Mouse (Mus musculus) duodenum, adult 2 months (tissue): Measurements from ENCODE around the gene Olfr26. TPM values are rescaled to one million over a fixed set of nuclear protein-coding genes. Genes with fewer than 3 reads are reported as not detected.

Experiments used
- polyA plus RNA-seq: library from polyadenylated mRNA; depleted of rRNA; stranded (reverse); fragments of >200 nt; gene quantifications from 2 replicates; pipeline ENCODE4 v1.2.3, GENCODE M21; 2012; ENCODE audit warnings: low replicate concordance; rRNA removed

The Olfr26 gene
- polyA plus RNA-seq, result not detected in 2 replicates

DNA sequence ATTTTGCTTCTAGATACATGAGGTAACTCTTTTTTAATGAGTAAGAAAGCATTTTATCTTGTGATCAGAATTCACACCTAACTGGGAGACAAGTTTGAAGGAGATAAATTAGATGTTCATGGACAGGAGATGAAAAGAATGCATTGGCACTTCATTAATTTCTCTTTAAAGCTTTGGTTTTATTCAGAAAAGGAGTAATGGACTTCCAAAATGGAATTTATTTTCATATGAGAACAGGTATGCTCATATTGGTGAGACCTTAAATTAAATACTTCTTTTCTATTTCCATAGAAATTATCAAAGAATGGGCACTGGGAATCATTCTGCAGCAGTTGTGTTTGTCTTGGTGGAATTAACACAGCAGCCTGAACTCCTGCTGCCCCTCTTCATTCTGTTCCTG is at the start of gene Olfr26:
TSS of gene Olfr26 (plus strand) at position 301 of the 400 bp plus-strand sequence.

GRCm38 (mm10) chr9:38814314-38814713 is 40.5 kb upstream of the Olfr26 start, which contains the start of gene Olfr922:
Gene Olfr922, plus strand, starts transcription at chr9:38814614.

GRCm38 (mm10) chr9:38826245-38826644 is 28.6 kb upstream of the Olfr26 start, which contains the start of gene Olfr923:
Gene Olfr923, plus strand, starts transcription at chr9:38826545.

GRCm38 (mm10) chr9:38844149-38844548 is 10.7 kb upstream of the Olfr26 start, which contains the start of gene Olfr924:
Gene Olfr924, plus strand, starts transcription at chr9:38844449.

DNA sequence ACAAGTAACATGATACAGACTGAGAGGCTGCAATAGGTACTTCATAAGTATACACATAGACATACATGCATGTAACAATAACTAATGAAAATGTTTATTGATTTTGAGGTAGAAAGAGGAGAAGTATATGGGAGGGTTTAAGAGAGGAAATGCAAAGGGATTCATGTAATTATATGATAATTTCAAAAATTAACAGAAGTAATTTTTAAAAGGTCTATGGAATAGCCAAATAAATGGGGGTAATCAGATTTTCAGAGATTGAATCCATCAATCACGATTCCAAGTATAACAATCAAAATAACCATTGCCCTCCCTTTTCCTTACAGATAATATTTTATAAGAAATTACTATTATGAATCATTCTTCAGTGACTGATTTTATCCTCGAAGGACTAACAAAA is 22.0 kb downstream of the Olfr26 start, which contains the start of gene Olfr926:
TSS of gene Olfr926 (plus strand) at position 301 of the 400 bp plus-strand sequence.

Other genes starting within 250 kb of the Olfr26 start
- not detected in 2 replicates for gene Olfr914, start 250.0 kb upstream of the Olfr26 start, polyA plus RNA-seq
- gene Olfr916, start 195.2 kb upstream of the Olfr26 start, polyA plus RNA-seq, result not detected in 2 replicates
- not detected in 2 replicates for gene Olfr917, start 189.2 kb upstream of the Olfr26 start, polyA plus RNA-seq
- gene Olfr918, start 180.5 kb upstream of the Olfr26 start, polyA plus RNA-seq, result not detected in 2 replicates
- not detected in 2 replicates for gene Olfr919, start 151.4 kb upstream of the Olfr26 start, polyA plus RNA-seq
- gene Vwa5a, start 136.8 kb upstream of the Olfr26 start, polyA plus RNA-seq, result 3.4 and 4.1 TPM in 2 replicates
- 0.02 TPM in 1 of 2 replicates, not detected in the other for gene Olfr920, start 102.8 kb upstream of the Olfr26 start, polyA plus RNA-seq
- gene Olfr921, start 82.0 kb upstream of the Olfr26 start, polyA plus RNA-seq, result not detected in 2 replicates
- gene Olfr922, start 40.4 kb upstream of the Olfr26 start, polyA plus RNA-seq, result not detected in 2 replicates
- gene Olfr923, start 28.5 kb upstream of the Olfr26 start, polyA plus RNA-seq, result not detected in 2 replicates
- not detected in 2 replicates for gene Olfr924, start 10.6 kb upstream of the Olfr26 start, polyA plus RNA-seq
- not detected in 2 replicates for gene Olfr926, start 22.1 kb downstream of the Olfr26 start, polyA plus RNA-seq
- not detected in 2 replicates for gene Olfr930, start 74.7 kb downstream of the Olfr26 start, polyA plus RNA-seq
- not detected in 2 replicates for gene Olfr933, start 117.3 kb downstream of the Olfr26 start, polyA plus RNA-seq
- gene Olfr934, start 133.3 kb downstream of the Olfr26 start, polyA plus RNA-seq, result not detected in 2 replicates
- not detected in 2 replicates for gene Olfr935, start 144.6 kb downstream of the Olfr26 start, polyA plus RNA-seq
- not detected in 2 replicates for gene Olfr146, start 168.3 kb downstream of the Olfr26 start, polyA plus RNA-seq
- not detected in 2 replicates for gene Olfr937, start 209.9 kb downstream of the Olfr26 start, polyA plus RNA-seq
- gene Olfr938, start 223.8 kb downstream of the Olfr26 start, polyA plus RNA-seq, result not detected in 2 replicates